Mouse (Mus musculus) stomach, postnatal 0 days (tissue): ENCODE measurements around the gene Fance. TPM values are rescaled to one million over a fixed set of nuclear protein-coding genes. Genes with fewer than 3 reads are reported as not detected.

Source experiments
- ATAC-seq: fragments of 200-750 bp; cut with Nextera tagmentation; 2 replicates; pipeline ENCODE4 v1.8.0; 2017; ENCODE audit not compliant: low FRiP score, low TSS enrichment
- DNase-seq: peaks from one replicate; pipeline ENCODE4 v3.0.0-alpha.2; 2016; ENCODE audit warnings: low spot score
- H3K27ac ChIP-seq: fragments of 300-500 bp; sonication (generic); replicated peaks from 2 replicates; pipeline ENCODE4 v1.5.1; 2014; ENCODE audit warnings: mild to moderate bottlenecking, control low read depth
- H3K27me3 ChIP-seq: fragments of 300-500 bp; sonication (generic); 2 replicates; pipeline ENCODE4 v1.6.1; 2014; ENCODE audit warnings: low read length; ENCODE audit not compliant: control insufficient read depth, insufficient read depth
- H3K36me3 ChIP-seq: fragments of 300-500 bp; sonication (generic); 2 replicates; pipeline ENCODE4 v1.6.1; 2014; ENCODE audit warnings: low read length, mixed read lengths; ENCODE audit not compliant: control insufficient read depth, insufficient read depth
- H3K4me1 ChIP-seq: fragments of 300-500 bp; sonication (generic); replicated peaks from 2 replicates; pipeline ENCODE4 v1.6.1; 2014; ENCODE audit warnings: antibody characterized with exemption; ENCODE audit not compliant: control insufficient read depth, insufficient read depth
- H3K4me2 ChIP-seq: fragments of 300-500 bp; sonication (generic); replicated peaks from 2 replicates; pipeline ENCODE4 v1.6.1; 2014; ENCODE audit warnings: low read depth, mild to moderate bottlenecking, control low read depth, moderate library complexity
- H3K4me3 ChIP-seq: fragments of 300-500 bp; sonication (generic); 2 replicates; pipeline ENCODE4 v1.5.1; 2014; ENCODE audit warnings: low read depth, low read length, control low read depth
- H3K9ac ChIP-seq: fragments of 300-500 bp; sonication (generic); 2 replicates; pipeline ENCODE4 v1.6.1; 2014; ENCODE audit warnings: mild to moderate bottlenecking, low read length, control low read depth, mixed read lengths
- H3K9me3 ChIP-seq: fragments of 300-500 bp; sonication (generic); 2 replicates; pipeline ENCODE4 v1.6.1; 2016; ENCODE audit warnings: low read length; ENCODE audit not compliant: control insufficient read depth
- CTCF ChIP-seq: IDR thresholded peaks from 2 replicates; pipeline ENCODE4 v1.5.1; 2016; ENCODE audit warnings: antibody characterized with exemption, low read depth, mild to moderate bottlenecking, moderate library complexity
- EP300 ChIP-seq: optimal IDR thresholded peaks from 2 replicates; pipeline ENCODE3; 2016; ENCODE audit warnings: antibody characterized with exemption
- WGBS: fragments of 180-500 bp; shearing (Covaris S2); extraction: QIAGEN DNeasy Blood & Tissue Kit; methylation state at CpG from one replicate; pipeline ENCODE4 v1.1.7; 2014; 5-methylcytosine and 5-hydroxymethylcytosine counted together
- polyA plus RNA-seq: library from polyadenylated mRNA; unstranded; fragments of >200 nt; fragmentation: Nextera tagmentation; extraction: Ambion mirVana; gene quantifications from 2 replicates; pipeline ENCODE4 v1.2.1, GENCODE M21; 2015

Gene Fance
- polyA plus RNA-seq, 1 experiment from 2014 or later = 19.2 TPM

- ATAC-seq = no peak
- Histone ChIP-seq H3K36me3 (peaks cover 9% of the 10 kb centered on the region; the same call in 1 of the 2 replicates), H3K27me3 (no peaks in the 10 kb centered on the region), H3K9me3 (no peaks in the 10 kb centered on the region), H3K9ac (no peak overlapping the region), H3K4me2 (no peak overlapping the region), H3K27ac (no peak overlapping the region), H3K4me3 (no peak overlapping the region), H3K4me1 (0 out of 2 replicates have a peak, but pooled peaks cover 3% of the 10 kb centered on the region)
- 88% methylated on average over 20 of the region's 20 CpGs for WGBS
- no peak for DNase-seq
- TF ChIP-seq EP300 = no peak
These were observed 2.4 kb downstream of the Fance start for GRCm38 (mm10) chr17:28315611-28316160.

- H3K9me3 ChIP-seq = no peaks in the 10 kb centered on the region
- no peak overlapping the region for H3K4me2 ChIP-seq
- no peak overlapping the region for H3K9ac ChIP-seq
- peaks cover 14% of the 10 kb centered on the region; the same call in 1 of the 2 replicates for H3K36me3 ChIP-seq
- no peaks in the 10 kb centered on the region for H3K27me3 ChIP-seq
- DNase-seq = no peak
- no peak overlapping the region for H3K27ac ChIP-seq
- ATAC-seq = no peak
- 0 out of 2 replicates have a peak, but pooled peaks cover 3% of the 10 kb centered on the region for H3K4me1 ChIP-seq
- TF ChIP-seq CTCF = peak; percentile 38; the same call in 1 of the 2 replicates
- no peak for TF ChIP-seq EP300
- no peak overlapping the region for H3K4me3 ChIP-seq
- WGBS = 91% methylated on average over 9 of the region's 9 CpGs
These were observed 3.2 kb downstream of the Fance start for GRCm38 (mm10) chr17:28316476-28316875.

GRCm38 (mm10) chr17:28317091-28317490 is 3.8 kb downstream of the Fance start:
- Histone ChIP-seq H3K4me1 (0 out of 2 replicates have a peak, but pooled peaks cover 3% of the 10 kb centered on the region), H3K9ac (no peak overlapping the region), H3K4me3 (no peak overlapping the region), H3K27ac (no peak overlapping the region), H3K4me2 (no peak overlapping the region), H3K27me3 (no peaks in the 10 kb centered on the region), H3K9me3 (no peaks in the 10 kb centered on the region), H3K36me3 (peaks cover 19% of the 10 kb centered on the region; the same call in 1 of the 2 replicates)
- ATAC-seq = no peak
- TF ChIP-seq EP300 (no peak), CTCF (no peak)
- DNase-seq = no peak
- WGBS = 72% methylated on average over 8 of the region's 8 CpGs

GRCm38 (mm10) chr17:28317725-28318124 is 4.4 kb downstream of the Fance start:
- no peak overlapping the region for H3K4me2 ChIP-seq
- 0 out of 2 replicates have a peak, but pooled peaks cover 3% of the 10 kb centered on the region for H3K4me1 ChIP-seq
- no peak for TF ChIP-seq CTCF
- no peaks in the 10 kb centered on the region for H3K27me3 ChIP-seq
- no peak overlapping the region for H3K4me3 ChIP-seq
- H3K9me3 ChIP-seq = no peaks in the 10 kb centered on the region
- 77% methylated on average over 9 of the region's 9 CpGs for WGBS
- H3K27ac ChIP-seq = no peak overlapping the region
- no peak overlapping the region for H3K9ac ChIP-seq
- DNase-seq = no peak
- H3K36me3 ChIP-seq = peaks cover 22% of the 10 kb centered on the region
- ATAC-seq = no peak

GRCm38 (mm10) chr17:28321700-28322099 is 8.4 kb downstream of the Fance start:
- WGBS = 90% methylated on average over 4 of the region's 4 CpGs
- DNase-seq = no peak
- no peaks in the 10 kb centered on the region for H3K27me3 ChIP-seq
- H3K36me3 ChIP-seq = peaks cover 22% of the 10 kb centered on the region
- TF ChIP-seq EP300 (no peak), CTCF (no peak)
- ATAC-seq = no peak
- H3K4me3 ChIP-seq = no peak overlapping the region
- no peak overlapping the region for H3K9ac ChIP-seq
- H3K4me1 ChIP-seq = no peaks in the 10 kb centered on the region
- H3K27ac ChIP-seq = no peak overlapping the region
- no peaks in the 10 kb centered on the region for H3K9me3 ChIP-seq
- no peak overlapping the region for H3K4me2 ChIP-seq

- Histone ChIP-seq H3K27ac (no peak overlapping the region), H3K4me3 (no peak overlapping the region), H3K36me3 (peaks cover 19% of the 10 kb centered on the region), H3K4me1 (peaks cover 3% of the 10 kb centered on the region; the same call in 1 of the 2 replicates), H3K27me3 (no peaks in the 10 kb centered on the region), H3K9me3 (no peaks in the 10 kb centered on the region), H3K9ac (no peak overlapping the region), H3K4me2 (no peak overlapping the region)
- TF ChIP-seq EP300 (no peak), CTCF (no peak)
- ATAC-seq (no peak), DNase-seq (no peak)
- WGBS = 86% methylated on average over 8 of the region's 8 CpGs
These were observed 10.5 kb downstream of the Fance start for GRCm38 (mm10) chr17:28323786-28324185.
